Mouse (Mus musculus) testis, adult 2 months (tissue): ENCODE data around the gene Svip.

Experiments
- CTCF ChIP-seq: fragments of 200-500 bp; IDR thresholded peaks from 2 replicates; pipeline ENCODE4 v1.5.1; 2012; ENCODE audit warnings: low read depth, mild to moderate bottlenecking, inconsistent platforms, low read length, moderate library complexity; ENCODE audit not compliant: control insufficient read depth, insufficient read depth, insufficient replicate concordance
- POLR2A ChIP-seq: fragments of 200-500 bp; IDR thresholded peaks from 2 replicates; pipeline ENCODE4 v1.6.1; 2012; ENCODE audit warnings: low read depth, mild to moderate bottlenecking, inconsistent platforms, low read length, moderate library complexity; ENCODE audit not compliant: control insufficient read depth

DNA sequence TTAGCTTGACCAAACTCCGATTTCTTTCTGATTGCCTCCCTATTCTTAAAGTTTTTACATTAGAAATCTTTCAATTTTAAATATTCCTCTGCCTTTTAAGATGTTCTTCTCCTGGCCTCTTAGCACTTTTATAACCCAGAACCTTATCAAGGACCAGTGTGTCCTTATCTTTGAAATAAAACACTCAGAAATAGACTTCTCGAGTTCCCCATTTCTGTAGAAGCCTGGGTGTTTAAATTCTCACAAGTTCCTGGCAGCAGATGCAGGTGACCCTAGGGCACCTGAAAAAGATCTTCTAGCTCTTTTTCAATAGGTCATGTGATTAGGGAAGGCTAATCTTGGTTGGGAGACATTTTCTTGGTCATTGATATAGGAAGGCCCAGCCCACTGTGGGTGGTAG is 1.3 kb upstream of the Svip start:
- no peak for TF ChIP-seq POLR2A
- no peak for TF ChIP-seq CTCF
